Mouse (Mus musculus) spleen, postnatal 10 days (tissue): ENCODE measurements around the gene Gm21976.

Experiments used
- DNase-seq, 2 experiments: peaks; one replicate each; pipeline ENCODE4 v3.0.0; 2021 to 2022; ENCODE audit warnings: low spot score in 2 of 2

Gene Gm21976

DNA sequence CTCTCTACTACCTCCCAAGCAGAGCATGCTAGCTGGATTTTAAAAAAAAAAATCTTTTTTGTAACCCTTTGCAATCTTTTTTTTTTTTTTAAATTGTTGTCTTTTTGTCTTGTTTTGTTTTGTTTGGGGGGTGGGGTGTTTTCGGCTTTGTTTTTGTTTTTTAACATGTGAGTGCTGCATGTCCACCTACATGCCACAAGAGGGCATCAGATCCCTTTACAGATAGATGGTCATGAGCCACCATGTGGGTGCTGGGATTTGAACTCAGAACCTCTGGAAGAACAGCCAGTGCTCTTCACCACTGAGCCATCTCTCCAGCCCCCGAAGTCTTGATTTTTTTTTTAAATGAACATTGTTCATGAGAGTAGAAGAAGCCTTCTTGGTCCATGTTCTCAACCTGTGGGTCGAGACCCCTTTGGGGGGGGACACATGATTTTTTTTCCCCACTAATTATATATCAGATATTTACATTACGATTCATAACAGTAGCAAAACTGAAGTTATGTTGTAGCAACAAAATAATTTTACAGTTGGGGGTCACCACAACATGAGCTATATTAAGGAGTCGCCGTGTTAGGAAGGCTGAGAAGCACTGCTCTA is 18.3 kb downstream of the Gm21976 start:
- DNase-seq: no peak

DNA sequence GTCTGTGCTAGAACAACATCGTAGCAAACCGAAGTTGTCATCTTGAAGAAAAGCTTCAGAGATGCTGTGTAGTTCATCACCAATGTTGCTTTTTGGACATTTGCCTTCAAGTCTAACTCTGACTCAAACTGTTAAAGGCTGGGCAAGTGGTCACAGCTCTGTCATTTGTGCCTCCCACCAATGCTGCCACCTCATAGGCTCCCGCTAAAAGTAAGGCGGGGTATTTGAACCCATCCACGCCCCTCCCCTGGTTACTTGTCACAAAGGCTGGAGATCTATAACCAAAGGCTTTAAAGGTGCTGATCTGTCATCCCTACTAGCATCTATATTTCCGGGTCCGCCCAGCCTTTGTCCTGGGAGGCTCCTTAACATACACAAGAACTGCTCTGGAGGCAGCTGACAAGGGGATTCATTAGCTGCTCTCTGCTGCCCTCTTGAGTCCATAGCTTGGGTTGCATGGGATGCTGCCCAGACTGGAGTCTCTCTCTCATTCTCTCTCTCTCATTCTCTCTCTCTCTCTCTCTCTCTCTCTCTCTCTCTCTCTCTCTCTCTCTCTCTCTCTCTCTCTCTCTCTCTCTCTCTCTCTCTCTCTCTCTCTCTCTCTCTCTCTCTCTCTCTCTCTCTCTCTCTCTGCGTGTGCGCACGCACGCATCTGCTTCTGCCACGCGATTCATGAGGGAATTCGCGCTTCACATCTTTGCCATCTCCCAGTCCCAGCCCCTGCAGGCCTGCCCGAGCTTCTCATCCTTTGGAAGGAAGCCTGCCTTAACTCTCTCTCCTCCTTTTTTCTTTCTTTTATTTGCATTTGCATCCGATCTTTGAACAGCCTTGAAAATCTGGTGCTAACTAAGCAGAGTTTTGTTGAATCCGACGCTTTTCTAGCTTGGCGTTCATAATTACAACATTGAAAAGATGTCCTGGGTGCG is 19.4 kb downstream of the Gm21976 start:
- peak; percentile 47 to 79 for DNase-seq

DNA sequence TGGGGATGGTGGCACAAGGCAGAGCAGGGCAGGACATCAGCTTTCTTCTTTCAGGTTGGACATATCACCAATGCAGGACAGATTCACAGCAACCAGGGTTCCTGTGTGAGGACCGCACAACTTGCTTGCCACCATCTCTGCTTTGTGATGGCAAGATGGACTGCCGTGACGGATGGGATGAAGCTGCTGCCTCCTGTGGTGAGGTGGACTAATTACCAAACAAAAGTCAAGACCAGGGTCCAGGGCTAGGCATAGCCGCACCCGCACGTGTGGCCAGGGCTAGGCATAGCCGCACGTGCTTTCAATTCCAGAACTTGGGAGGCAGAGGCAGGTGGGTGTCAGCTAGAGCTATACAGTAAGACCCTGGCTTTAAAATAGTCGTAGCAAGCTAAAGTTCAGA is 25.6 kb downstream of the Gm21976 start:
- no peak for DNase-seq

DNA sequence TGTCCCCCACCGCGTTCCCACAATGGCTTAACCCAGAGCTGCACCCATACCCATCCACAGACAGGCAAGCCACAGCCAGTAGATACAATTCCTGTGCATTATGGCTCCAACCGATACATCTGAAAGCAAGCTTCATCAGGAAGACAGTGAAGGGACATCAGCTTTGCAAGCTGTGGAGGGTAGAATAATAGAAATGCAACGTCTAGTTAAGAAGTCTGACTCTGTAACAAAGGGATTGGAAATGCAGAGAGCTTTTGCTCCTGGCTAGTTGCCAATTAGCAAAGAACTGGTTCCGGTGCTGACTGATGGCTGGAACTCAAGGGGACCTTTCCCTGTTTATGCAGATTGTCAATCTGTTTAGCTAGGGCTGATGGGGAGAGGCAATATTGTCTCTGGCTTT is 26.7 kb downstream of the Gm21976 start:
- no peak for DNase-seq

DNA sequence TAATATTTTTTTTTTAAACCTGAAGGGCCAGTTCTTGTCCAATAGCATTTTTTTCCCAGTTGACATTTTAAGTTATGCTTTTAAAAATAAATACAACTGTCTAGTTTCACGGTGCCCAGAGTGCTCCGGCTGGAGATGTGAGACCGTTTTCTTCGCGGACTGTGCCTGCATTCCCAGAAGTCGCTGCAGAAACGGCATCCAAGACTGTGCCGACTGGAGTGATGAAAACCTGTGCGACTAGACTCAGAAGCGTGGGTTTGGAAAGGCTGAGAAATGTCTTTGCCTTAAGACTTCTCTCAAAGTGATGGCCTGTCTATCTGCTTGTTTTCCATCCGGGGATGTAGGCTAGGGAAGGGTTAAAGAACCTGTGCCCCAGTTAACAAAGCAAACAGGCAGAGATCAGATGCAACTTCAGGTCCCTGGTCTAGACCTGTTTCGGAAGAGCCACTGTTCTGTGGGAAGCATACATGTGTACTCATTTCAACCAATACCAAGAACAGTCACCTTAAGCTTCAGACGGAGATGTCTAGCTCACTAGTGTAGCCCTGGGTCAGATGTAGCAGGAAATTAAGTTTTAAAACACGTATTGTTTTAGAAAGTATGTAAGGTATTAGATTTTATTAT is 27.3 kb downstream of the Gm21976 start:
- DNase-seq: no peak

- no peak for DNase-seq
Measured at GRCm38 (mm10) chr13:98308004-98308403, 28.3 kb downstream of the Gm21976 start.

- DNase-seq: no peak
Measured at GRCm38 (mm10) chr13:98308724-98309123, 29.0 kb downstream of the Gm21976 start.

GRCm38 (mm10) chr13:98311597-98311996 is 31.9 kb downstream of the Gm21976 start:
- no peak for DNase-seq

GRCm38 (mm10) chr13:98313631-98314030 is 33.9 kb downstream of the Gm21976 start:
- no peak for DNase-seq

DNA sequence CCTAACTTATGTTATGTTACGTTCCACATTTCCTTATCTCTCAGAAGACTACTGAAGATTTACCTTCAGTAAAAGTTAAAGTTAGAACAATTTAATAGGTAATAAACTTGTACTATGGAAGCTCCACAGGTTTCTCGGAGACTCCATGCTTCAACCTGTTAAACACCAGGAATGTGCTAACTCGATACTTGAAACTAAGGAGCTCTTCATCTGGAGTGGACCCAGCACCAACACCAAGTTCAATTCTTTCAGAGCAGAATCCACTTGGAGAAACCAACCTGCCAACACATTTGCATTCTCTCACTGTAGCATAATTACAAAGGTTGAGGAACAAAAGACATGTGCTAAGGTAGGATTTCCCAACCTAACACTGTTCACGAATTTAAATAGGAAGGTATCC is 35.4 kb downstream of the Gm21976 start:
- no peak for DNase-seq

GRCm38 (mm10) chr13:98316140-98316479 is 36.4 kb downstream of the Gm21976 start:
- no peak for DNase-seq

GRCm38 (mm10) chr13:98316480-98317245 is 37.0 kb downstream of the Gm21976 start, which contains the start of gene Btf3:
Gene Btf3 (minus strand): TSS chr13:98317006.
- DNase-seq: peak; percentile 88 to 94

DNA sequence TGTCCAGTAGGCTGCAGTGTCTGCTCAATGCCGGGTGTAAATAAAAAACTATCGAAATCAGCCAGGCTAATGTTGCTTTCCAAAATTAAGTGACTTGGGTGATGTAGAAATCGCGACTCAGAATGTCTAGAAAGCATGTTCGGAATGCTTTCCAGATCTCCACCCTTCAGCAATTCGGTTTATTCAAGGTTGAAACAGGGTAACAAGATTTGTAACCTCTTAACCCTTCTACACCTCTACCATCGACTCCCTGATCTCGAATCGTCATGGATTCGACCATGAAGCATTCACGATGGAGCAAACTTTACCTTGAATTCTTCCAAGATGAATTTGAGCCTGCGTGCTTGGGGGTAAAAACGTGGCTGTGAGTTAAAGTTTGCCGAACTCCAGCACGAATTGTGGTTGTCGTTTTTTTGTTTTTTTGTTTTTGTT is 37.6 kb downstream of the Gm21976 start:
- no peak for DNase-seq

GRCm38 (mm10) chr13:98317911-98318310 is 38.2 kb downstream of the Gm21976 start:
- no peak for DNase-seq

DNA sequence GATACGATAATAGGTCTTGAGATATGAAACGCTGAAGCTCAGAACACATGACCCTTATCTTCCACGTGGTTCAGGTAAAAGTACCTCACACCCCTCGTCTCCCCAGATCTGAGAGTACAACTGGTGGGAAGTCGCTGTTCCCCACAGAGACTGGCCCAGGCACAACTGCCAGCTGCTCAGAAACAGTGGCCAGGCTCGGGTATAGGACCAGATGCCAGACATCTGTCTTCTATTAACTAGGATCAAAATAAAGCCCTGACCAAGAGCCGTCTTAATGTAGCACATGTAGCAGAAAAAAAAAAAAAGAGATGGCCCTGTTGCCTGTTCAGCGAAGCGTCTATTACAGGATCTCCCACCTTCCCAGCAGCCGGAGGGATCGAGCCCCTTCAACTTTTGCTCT is 45.3 kb downstream of the Gm21976 start:
- DNase-seq: no peak

GRCm38 (mm10) chr13:98332106-98332505 is 52.4 kb downstream of the Gm21976 start:
- DNase-seq: peak in 1 of 2 experiments; percentile 58

- DNase-seq: no peak
Measured at GRCm38 (mm10) chr13:98336205-98336604, 56.5 kb downstream of the Gm21976 start.

DNA sequence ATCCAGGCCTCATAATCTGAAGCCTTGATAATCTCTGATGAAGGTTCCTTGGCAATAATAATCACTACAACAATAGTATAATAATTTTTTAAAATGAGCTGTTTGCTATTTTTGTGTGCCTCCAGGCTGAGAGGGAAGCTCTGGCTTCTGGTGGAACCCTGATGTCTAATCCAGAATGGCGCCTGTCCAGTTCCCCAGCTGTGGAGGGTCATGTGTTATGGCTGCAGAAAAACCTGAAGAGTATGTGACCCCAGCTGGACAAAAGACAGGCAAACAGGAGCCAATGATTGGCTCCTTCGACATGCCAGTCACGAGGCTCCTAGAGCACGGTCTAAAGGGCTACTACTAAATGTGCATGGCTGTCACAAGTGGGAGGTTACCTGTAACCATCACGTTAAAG is 60.8 kb downstream of the Gm21976 start:
- DNase-seq: no peak

- DNase-seq: no peak
Measured at GRCm38 (mm10) chr13:98349491-98349890, 69.8 kb downstream of the Gm21976 start.

- peak in 1 of 2 experiments; percentile 51 for DNase-seq
Measured at GRCm38 (mm10) chr13:98351527-98351926, 71.8 kb downstream of the Gm21976 start.

DNA sequence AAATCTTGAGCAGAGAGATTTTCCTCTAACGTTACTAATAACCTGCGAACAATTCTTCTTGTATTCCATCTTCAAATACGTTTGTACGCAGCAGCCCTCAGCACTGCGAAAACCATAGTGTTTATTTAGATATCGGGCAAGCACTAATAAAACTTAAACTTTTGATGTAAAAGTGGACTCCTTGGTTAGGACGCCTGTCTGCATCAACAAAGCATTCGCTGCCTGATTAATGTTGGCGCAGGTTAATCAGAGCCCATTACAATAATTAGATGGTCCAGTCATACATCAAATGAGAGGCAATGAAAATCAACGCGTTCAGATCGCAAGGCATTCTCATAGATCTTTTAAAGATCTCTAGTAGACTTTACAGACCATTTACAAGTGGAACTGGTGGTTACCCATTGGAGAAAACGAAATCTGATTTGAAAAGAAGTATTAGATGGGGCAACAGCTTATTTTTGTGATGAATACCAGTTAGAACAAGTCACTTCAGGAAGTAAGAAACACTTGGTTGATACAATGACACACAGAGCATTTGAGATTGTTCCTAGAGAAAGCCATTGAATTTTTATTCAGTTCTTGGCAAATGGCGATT is 72.8 kb downstream of the Gm21976 start:
- DNase-seq: no peak

- DNase-seq: no peak
Measured at GRCm38 (mm10) chr13:98353709-98354089, 74.0 kb downstream of the Gm21976 start.
